Mouse (Mus musculus) spleen, adult 2 months (tissue): ENCODE measurements around the gene Stk40.

ENCODE experiments used
- CTCF ChIP-seq: fragments of 200-500 bp; IDR thresholded peaks from 2 replicates; pipeline ENCODE4 v1.5.1; 2011; ENCODE audit warnings: mild to moderate bottlenecking, inconsistent platforms; ENCODE audit not compliant: insufficient read depth, insufficient read length, insufficient replicate concordance; ENCODE audit errors: extremely low read depth
- POLR2A ChIP-seq: fragments of 200-500 bp; IDR thresholded peaks from 2 replicates; pipeline ENCODE4 v1.6.1; 2011; ENCODE audit warnings: low read depth, low read length, inconsistent platforms

GRCm38 (mm10) chr4:126162544-126163066 lies 58.8 kb downstream of the Stk40 start:
- TF ChIP-seq POLR2A (no peak), CTCF (no peak)
